Mouse (Mus musculus): Measurements from ENCODE around the gene Scrg1. TPM values are rescaled to one million over a fixed set of nuclear protein-coding genes. Genes with fewer than 3 reads are reported as not detected.

Scrg1 gene
- polyA plus RNA-seq, 1 experiment from 2014 or later, result 1.4 TPM

DNA sequence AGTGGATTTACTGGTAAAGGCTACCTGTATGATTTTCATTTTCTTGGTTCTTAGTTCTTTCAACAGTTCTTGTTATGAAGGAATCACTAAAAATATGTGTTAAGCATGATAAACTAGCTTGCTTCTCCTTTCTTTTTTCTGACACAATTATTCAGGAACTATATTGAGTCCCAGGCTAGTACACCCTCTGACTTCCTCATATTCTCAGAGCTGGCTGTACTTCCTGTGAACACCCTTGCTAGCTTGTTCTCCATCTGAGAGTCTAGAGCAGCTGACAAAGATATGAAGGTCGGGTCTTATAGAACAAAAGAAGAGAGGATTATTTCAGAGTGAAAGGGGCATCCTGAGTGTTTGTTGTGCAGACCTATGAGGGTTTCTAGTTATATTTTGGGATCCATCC, 7.1 kb downstream of the Scrg1 start:
- no peak for ATAC-seq (ENCODE audit: low FRiP score)
- no peak overlapping the region for H3K9ac ChIP-seq

DNA sequence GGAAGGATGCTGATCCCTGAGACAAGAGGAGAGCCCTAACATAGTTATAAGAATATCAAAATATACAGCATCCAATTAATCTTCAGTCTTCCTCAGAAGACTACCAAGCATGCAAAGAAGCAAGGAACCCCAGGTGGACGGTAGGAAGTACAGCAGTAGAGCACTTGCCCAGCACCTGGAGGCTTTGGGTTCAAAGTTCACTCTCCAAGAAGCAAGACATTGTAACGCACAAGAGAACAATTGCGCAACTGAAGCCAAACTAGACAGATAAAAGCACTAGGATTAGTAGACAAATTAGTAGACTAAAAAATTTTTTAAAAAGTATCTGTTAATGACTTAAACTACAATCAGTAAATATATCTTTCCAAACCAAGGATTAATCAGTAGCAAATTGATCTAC, 8.0 kb downstream of the Scrg1 start:
- no peak overlapping the region for H3K4me2 ChIP-seq
- no peak overlapping the region for H3K27ac ChIP-seq
- H3K4me1 ChIP-seq (replicated peaks), result no peaks in the 10 kb centered on the region
- H3K4me3 ChIP-seq, result no peak overlapping the region
- H3K9ac ChIP-seq, result no peak overlapping the region
- 90% methylated on average over 3 of the region's 3 CpGs for WGBS
- no peaks in the 10 kb centered on the region for H3K27me3 ChIP-seq
- H3K36me3 ChIP-seq, result no peaks in the 10 kb centered on the region
- H3K9me3 ChIP-seq, result no peaks in the 10 kb centered on the region
- no peak for ATAC-seq (ENCODE audit: low FRiP score)

More for the DNA sequence above, 7.1 kb downstream of the Scrg1 start:
- no peaks in the 10 kb centered on the region for H3K36me3 ChIP-seq
- H3K4me2 ChIP-seq, result no peak overlapping the region
- WGBS, result 53% methylated on average over 1 of the region's 1 CpGs
- H3K9me3 ChIP-seq, result no peaks in the 10 kb centered on the region
- no peak overlapping the region for H3K4me3 ChIP-seq
- H3K27ac ChIP-seq, result no peak overlapping the region
- no peaks in the 10 kb centered on the region for H3K4me1 ChIP-seq (replicated peaks)
- no peaks in the 10 kb centered on the region for H3K27me3 ChIP-seq

DNA sequence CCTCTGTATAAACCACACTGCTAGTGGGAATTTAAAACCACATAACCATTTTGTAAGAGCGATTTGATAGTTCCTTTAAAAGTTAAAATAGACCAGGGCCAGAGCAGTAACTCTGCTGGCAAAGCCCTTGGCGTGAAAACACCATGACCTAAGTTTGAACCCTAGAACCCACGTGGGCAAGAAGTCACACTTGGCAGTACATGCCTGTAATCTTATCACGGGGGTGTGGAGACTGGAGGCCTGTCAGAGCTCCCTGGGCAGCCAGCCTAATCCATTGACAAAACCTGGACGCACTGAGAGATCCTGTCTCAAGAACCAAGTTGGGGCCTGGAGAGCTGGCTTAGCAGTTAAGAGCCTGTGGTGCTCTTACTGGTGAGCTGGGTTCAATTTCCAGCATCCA, 12.9 kb downstream of the Scrg1 start:
- WGBS, result 62% methylated on average over 5 of the region's 5 CpGs
- no peak for ATAC-seq (ENCODE audit: low FRiP score)
- Histone ChIP-seq H3K36me3 (no peaks in the 10 kb centered on the region), H3K9ac (no peak overlapping the region), H3K4me1 (replicated peaks) (no peaks in the 10 kb centered on the region), H3K4me3 (no peak overlapping the region), H3K9me3 (no peaks in the 10 kb centered on the region), H3K4me2 (no peak overlapping the region), H3K27ac (no peak overlapping the region), H3K27me3 (no peaks in the 10 kb centered on the region)

DNA sequence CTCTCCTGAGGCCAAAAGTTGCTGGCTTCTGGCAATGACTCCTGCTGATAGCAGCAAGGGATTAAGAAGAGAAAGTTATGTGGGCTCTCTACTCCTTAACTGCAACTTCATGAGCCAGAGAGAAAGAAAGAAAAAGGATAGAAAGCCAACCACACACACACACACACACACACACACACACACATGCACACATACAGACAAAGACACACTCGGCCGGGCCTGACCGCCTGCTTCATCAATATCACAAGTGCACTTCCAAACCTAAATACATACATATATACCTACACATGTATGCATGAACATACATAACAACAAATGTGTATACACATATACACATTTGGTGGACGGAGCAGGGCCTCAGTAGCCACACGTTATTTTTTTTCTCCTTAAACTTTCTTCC, 15.1 kb downstream of the Scrg1 start:
- Histone ChIP-seq H3K36me3 (no peaks in the 10 kb centered on the region), H3K9me3 (no peaks in the 10 kb centered on the region), H3K27ac (no peak overlapping the region), H3K4me2 (no peak overlapping the region), H3K27me3 (no peaks in the 10 kb centered on the region), H3K4me3 (no peak overlapping the region), H3K4me1 (replicated peaks) (no peaks in the 10 kb centered on the region), H3K9ac (no peak overlapping the region)
- WGBS, result 89% methylated on average over 5 of the region's 5 CpGs
- ATAC-seq (ENCODE audit: low FRiP score), result no peak

DNA sequence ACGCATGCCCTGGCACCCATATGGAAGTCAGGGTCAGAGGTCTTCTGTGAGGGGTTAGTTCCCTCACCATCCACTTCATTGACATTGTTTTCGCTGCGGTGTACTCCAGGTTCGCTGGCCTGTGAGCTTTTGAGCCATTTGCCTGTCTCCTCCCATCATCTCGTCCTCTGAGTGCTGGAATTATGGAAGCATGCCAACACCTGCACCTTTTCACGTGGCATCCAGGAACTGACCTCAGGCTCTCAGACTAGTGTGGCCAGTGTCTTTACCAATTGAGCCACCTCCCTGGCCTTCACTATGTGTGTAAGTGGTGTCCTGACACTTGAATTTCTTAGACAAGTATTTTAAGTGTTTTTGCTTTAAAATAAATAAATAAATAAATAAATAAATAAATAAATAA, 18.0 kb downstream of the Scrg1 start:
- H3K9me3 ChIP-seq, result no peaks in the 10 kb centered on the region
- no peak overlapping the region for H3K27ac ChIP-seq
- no peak overlapping the region for H3K9ac ChIP-seq
- H3K4me3 ChIP-seq, result no peak overlapping the region
- no peaks in the 10 kb centered on the region for H3K27me3 ChIP-seq
- no peak overlapping the region for H3K4me2 ChIP-seq
- H3K4me1 ChIP-seq (replicated peaks), result no peaks in the 10 kb centered on the region
- H3K36me3 ChIP-seq, result no peaks in the 10 kb centered on the region
- no peak for ATAC-seq (ENCODE audit: low FRiP score)
- WGBS, result 84% methylated on average over 6 of the region's 6 CpGs

DNA sequence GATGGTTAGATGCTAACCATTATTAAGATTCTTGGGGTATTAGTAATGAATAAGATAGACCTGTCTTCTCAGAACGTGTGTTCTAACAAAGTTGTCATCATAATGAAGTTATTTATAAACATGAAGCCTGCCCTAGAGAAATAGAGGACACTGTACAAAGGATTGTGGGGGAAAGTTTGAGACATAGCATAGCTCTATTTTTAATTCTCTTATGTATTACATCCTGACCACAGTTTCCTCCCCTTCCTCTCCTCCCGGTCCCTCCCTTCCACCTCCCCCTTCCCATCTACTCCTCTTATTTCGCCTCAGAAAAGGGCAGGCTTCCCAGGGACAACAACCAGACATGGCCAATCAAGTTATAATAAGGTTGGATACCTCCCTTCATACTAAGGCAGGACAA, 22.7 kb downstream of the Scrg1 start:
- Histone ChIP-seq H3K4me2 (no peak overlapping the region), H3K9ac (no peak overlapping the region), H3K9me3 (no peaks in the 10 kb centered on the region), H3K36me3 (peaks cover 17% of the 10 kb centered on the region), H3K27me3 (no peaks in the 10 kb centered on the region), H3K4me3 (no peak overlapping the region), H3K4me1 (replicated peaks) (no peaks in the 10 kb centered on the region), H3K27ac (no peak overlapping the region)
- ATAC-seq (ENCODE audit: low FRiP score), result no peak
- 75% methylated on average over 3 of the region's 3 CpGs for WGBS

DNA sequence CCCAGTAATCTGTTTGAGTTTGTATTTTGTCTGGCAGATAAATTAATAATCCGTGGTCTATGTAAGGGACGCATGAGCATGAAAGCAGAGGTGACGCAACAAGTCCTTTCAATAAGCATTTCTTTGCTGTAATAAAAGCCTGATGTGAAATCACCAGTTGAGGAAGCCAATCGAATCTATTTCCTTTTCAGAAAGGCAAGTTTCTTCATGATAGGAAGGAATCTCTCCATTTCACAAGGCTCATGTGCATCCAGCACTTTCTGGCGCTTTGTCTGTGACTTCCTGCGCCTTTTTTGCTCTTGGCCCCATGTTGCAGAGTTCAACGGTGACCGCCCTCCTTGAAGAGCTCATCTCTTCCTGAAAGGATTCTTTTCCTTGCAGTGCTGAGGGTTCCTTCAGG, 24.0 kb downstream of the Scrg1 start:
- Histone ChIP-seq H3K4me2 (no peak overlapping the region), H3K4me1 (replicated peaks) (no peaks in the 10 kb centered on the region), H3K9me3 (no peaks in the 10 kb centered on the region), H3K27ac (no peak overlapping the region), H3K27me3 (no peaks in the 10 kb centered on the region), H3K9ac (no peak overlapping the region), H3K4me3 (no peak overlapping the region), H3K36me3 (peaks cover 20% of the 10 kb centered on the region)
- WGBS, result 95% methylated on average over 8 of the region's 8 CpGs
- ATAC-seq (ENCODE audit: low FRiP score), result no peak

DNA sequence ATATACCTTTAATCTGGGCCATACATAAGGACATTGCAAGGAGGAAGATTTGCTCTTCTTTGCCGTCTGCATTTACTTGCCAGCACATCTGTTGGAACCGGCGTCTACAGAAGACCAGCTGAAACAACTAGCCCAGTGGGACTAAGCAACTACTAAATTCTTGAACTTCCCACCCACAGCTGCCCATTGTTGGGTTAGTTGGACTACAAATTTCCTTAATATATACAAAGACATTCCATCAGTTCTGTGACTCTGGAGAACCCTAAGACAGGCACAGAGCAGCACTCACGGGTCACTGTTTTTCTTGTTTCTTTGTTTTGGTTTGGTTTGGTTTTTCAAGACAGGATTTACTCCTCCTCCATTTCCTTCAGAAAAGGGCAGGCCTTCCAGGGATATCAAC, 24.9 kb downstream of the Scrg1 start:
- 79% methylated on average over 4 of the region's 4 CpGs for WGBS
- H3K36me3 ChIP-seq, result peaks cover 20% of the 10 kb centered on the region
- no peak overlapping the region for H3K4me3 ChIP-seq
- no peak overlapping the region for H3K4me2 ChIP-seq
- no peak overlapping the region for H3K27ac ChIP-seq
- no peak overlapping the region for H3K9ac ChIP-seq
- no peak for ATAC-seq (ENCODE audit: low FRiP score)
- peaks cover 6% of the 10 kb centered on the region for H3K4me1 ChIP-seq (replicated peaks)
- no peaks in the 10 kb centered on the region for H3K27me3 ChIP-seq
- no peaks in the 10 kb centered on the region for H3K9me3 ChIP-seq

DNA sequence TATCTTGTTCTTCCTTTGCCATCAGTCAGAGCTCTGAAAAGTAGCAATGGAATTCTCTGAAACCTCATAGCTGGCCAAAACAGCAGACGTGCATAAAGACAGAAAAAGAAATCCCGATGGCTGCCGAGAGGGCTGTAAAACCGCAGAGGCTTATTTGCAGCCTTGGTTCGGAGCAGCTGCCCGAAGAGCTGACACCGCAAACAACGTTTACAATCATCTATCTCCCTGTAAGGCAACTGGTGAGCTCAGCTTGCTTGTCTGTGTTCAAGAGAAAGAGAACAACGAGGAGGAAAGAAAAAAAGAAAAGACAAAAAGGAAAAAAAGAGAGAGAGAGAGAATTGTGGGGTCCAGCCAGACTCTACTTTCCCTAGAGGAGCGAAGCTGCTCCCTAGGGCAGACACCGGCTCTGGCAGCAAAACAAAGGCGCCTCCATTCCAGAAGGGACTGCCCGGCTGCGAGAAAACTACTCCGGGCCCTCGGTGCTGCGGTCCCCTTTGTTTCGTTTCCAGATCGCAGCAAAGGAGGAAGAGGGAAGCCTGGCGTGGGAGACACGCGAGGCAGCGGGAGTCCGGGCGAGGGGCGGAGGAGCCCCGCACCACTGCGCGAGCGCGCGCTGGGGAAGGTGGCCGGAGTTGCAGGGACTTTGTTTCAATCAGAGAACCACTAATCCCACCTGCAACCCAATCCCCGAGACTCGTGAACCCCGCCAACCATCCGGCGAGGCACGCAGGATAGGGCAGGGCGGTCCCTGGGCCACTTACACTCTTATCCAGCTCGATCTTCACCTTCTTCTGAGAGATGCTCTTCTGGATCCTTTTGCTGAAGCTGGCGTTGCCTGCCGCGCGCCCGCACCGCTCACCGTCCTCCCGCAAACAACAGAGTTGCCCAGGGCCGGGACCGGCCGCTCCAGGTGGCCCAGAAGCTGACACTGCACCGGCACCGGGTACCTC, 31.0 kb downstream of the Scrg1 start:
- H3K9ac ChIP-seq, result peak overlapping the region; percentile 91
- peak overlapping the region; percentile 77 for H3K4me2 ChIP-seq
- peak overlapping the region; percentile 88 for H3K4me3 ChIP-seq
- H3K9me3 ChIP-seq, result no peaks in the 10 kb centered on the region
- peaks cover 12% of the 10 kb centered on the region for H3K36me3 ChIP-seq
- peak overlapping the region; percentile 98 for H3K27ac ChIP-seq
- H3K27me3 ChIP-seq, result no peaks in the 10 kb centered on the region
- H3K4me1 ChIP-seq (replicated peaks), result peaks cover 13% of the 10 kb centered on the region
- WGBS, result under 1% methylated on average over 54 of the region's 54 CpGs
- ATAC-seq (ENCODE audit: low FRiP score), result peak; percentile 79

DNA sequence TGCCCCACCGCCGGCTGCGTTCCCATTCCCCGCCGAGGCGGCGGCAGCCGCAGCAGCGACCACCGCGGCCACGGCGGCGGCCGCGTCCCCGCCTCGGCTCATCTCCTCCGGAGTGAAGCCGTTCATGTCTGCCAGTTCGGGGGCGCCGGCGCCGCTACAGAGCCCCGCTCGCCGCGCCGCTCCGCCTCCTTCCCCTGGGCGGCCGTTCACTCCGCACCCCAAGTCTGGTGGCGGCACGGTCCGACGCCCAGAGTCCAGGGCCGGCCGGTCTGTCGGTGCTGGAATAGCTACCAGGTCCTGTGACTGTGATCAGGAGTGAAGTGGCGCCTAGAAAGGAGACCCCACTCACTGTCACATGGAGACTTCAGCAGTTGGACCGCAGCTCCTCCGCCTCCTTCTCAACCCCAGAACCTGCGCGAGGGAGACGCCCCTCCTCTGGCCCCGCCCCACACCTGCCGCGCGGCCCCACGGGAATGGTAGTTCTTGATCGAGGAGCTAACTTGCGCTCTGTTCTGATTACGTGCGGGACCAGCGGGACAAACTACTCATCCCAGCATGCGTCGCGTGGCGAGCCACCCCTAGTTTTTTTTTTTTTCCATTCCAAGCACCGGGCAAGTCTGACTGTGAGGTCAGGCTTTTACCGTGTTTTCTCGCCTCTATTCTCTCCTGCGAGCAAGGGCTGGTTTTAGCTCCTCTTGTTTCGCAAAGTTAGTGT, 31.9 kb downstream of the Scrg1 start, which contains the start of gene Sap30:
Gene Sap30 (minus strand): TSS at position 420 of the 715 bp plus-strand sequence.
- Histone ChIP-seq H3K4me3 (peak within 1 kb of the TSS; percentile 88), H3K4me1 (replicated peaks) (peaks cover 13% of the 10 kb centered on the region), H3K9me3 (no peaks in the 10 kb centered on the region), H3K36me3 (peaks cover 6% of the 10 kb centered on the region), H3K4me2 (peak within 1 kb of the TSS; percentile 77), H3K27me3 (no peaks in the 10 kb centered on the region), H3K27ac (peak within 1 kb of the TSS; percentile 98), H3K9ac (peak within 1 kb of the TSS; percentile 91)
- peak; percentile 96 for ATAC-seq (ENCODE audit: low FRiP score)
- under 1% methylated on average over 58 of the region's 66 CpGs for WGBS

DNA sequence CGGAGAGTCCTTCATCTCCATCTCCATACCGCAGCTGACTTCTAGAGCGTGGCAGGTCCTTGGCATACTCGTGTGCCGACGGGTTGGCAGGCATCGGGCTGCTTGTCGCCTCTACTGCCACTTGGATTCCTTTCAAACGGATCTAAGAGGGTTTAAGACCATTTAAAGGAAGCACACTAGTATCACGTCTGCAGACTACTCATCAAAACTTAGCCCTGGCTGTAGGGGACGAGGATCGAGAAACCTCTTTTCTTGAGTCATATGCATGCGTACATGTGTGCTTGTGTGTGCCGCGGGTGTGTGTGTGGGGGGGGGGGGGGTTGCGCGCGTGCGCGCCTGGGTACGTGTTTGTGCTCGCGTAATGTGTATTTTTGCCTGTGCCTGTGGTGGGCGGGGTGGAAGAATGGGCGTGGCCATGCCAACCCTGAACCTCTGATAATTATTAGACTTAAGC, 32.6 kb downstream of the Scrg1 start:
- peak; percentile 61 for ATAC-seq (ENCODE audit: low FRiP score)
- under 1% methylated on average over 22 of the region's 25 CpGs for WGBS

DNA sequence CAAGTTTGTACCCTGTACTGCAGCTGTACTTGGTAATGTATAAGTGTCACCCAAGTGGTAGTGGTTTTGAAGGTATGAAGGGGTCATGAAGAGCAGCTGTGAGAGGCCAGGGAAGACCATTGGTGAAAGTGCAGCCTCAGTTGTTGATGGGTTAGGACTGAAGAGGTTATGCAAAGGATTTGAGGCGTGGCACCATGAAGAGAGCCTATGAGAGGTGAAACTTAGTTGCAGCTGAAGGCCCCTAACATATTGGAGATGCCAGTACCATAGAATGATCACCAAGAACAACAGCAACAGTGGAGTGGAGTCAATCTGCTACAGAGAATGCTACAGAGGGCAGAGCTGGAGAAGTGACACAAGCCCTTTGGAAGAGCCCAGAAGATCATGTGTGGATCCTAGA, 33.6 kb downstream of the Scrg1 start:
- Histone ChIP-seq H3K36me3 (no peaks in the 10 kb centered on the region), H3K9ac (no peak overlapping the region), H3K4me1 (replicated peaks) (peaks cover 13% of the 10 kb centered on the region), H3K4me2 (no peak overlapping the region), H3K9me3 (no peaks in the 10 kb centered on the region), H3K27ac (no peak overlapping the region), H3K4me3 (no peak overlapping the region), H3K27me3 (no peaks in the 10 kb centered on the region)
- no peak for ATAC-seq (ENCODE audit: low FRiP score)
- WGBS, result 97% methylated on average over 1 of the region's 1 CpGs

More for the DNA sequence above, 32.6 kb downstream of the Scrg1 start:
- Histone ChIP-seq H3K9ac (peak overlapping the region; percentile 65), H3K9me3 (no peaks in the 10 kb centered on the region), H3K4me1 (replicated peaks) (peaks cover 13% of the 10 kb centered on the region), H3K4me3 (peak overlapping the region; percentile 88), H3K36me3 (peaks cover 3% of the 10 kb centered on the region), H3K27me3 (no peaks in the 10 kb centered on the region), H3K4me2 (peak overlapping the region; percentile 77), H3K27ac (peak overlapping the region; percentile 98)
